Mouse (Mus musculus): ENCODE data around the gene Dlg2.

Gene Dlg2

DNA sequence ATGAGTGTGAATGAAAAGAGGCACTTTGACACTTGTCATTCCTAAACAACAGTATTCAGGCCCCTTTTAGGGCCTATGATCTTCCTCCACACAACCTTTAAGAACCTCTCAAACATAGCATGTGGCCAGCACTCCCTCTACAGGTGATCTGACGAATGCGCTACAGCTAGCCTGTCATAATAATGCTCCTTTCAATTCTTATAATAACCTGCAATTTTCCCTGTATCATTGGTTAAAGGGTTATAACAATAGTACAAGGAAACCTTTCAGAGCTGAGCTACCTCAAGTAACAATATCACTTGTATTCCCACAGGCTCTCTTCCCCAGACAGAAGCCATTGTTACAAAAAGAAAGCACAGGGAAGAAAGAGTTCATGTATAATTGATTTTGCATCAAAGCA lies 1105.7 kb downstream of the Dlg2 start:
- Histone ChIP-seq H3K36me3 (ENCODE audit: control insufficient read depth, insufficient read depth, low read length, poor library complexity, severe bottlenecking) (no peaks in the 10 kb centered on the region), H3K27me3 (ENCODE audit: control insufficient read depth, insufficient read depth, low read length, poor library complexity, severe bottlenecking) (no peaks in the 10 kb centered on the region)
- no peak for DNase-seq (ENCODE audit: low read depth, low spot score)

DNA sequence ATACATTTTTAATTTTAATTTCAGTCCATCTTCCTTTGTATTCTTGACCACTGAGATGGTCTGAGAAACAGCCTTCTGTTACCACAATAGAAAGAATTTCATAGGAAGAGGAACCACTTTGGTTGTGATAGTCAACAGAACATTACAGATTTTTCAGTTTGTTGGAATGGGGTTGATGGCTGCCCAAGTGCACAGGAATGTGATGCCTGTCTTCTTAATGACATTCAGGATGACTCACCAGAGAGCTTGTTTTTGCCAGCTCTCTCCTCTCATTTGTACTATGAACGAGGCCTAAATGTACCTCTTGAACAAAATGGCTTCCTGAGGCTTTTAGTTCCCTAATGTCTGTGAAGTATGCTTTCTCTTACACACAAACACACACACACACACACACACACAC lies 1107.1 kb downstream of the Dlg2 start:
- no peak for DNase-seq (ENCODE audit: low read depth, low spot score)
- Histone ChIP-seq H3K27me3 (ENCODE audit: control insufficient read depth, insufficient read depth, low read length, poor library complexity, severe bottlenecking) (no peaks in the 10 kb centered on the region), H3K36me3 (ENCODE audit: control insufficient read depth, insufficient read depth, low read length, poor library complexity, severe bottlenecking) (no peaks in the 10 kb centered on the region)

- H3K27me3 ChIP-seq (ENCODE audit: control insufficient read depth, insufficient read depth, low read length, poor library complexity, severe bottlenecking), result no peaks in the 10 kb centered on the region
- no peak for DNase-seq (ENCODE audit: low read depth, low spot score)
- H3K36me3 ChIP-seq (ENCODE audit: control insufficient read depth, insufficient read depth, low read length, poor library complexity, severe bottlenecking), result no peaks in the 10 kb centered on the region
These were observed 1115.0 kb downstream of the Dlg2 start for GRCm38 (mm10) chr7:91591261-91592170.

GRCm38 (mm10) chr7:91598549-91598948 lies 1122.1 kb downstream of the Dlg2 start:
- no peak for DNase-seq (ENCODE audit: low read depth, low spot score)
- H3K36me3 ChIP-seq (ENCODE audit: control insufficient read depth, insufficient read depth, low read length, poor library complexity, severe bottlenecking), result no peaks in the 10 kb centered on the region
- H3K27me3 ChIP-seq (ENCODE audit: control insufficient read depth, insufficient read depth, low read length, poor library complexity, severe bottlenecking), result no peaks in the 10 kb centered on the region

DNA sequence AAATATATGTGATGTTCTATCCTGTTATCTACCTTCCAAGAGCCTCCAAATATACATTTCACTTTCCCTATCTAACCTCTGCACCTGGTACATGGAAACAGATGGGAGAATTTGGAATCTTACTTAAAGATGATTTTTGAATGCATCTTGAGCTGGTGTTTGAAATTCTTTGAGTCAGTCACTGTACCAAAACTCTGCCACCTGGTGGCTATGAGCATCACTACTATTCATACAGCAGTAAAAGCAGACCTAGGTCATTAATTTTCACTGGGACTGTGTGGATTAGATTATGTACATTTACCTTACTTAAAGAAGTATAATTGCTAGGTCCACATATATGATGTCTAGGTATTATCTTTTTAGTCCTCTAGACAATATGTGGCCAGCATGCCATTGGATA lies 1124.8 kb downstream of the Dlg2 start:
- no peak for DNase-seq (ENCODE audit: low read depth, low spot score)
- no peaks in the 10 kb centered on the region for H3K27me3 ChIP-seq (ENCODE audit: control insufficient read depth, insufficient read depth, low read length, poor library complexity, severe bottlenecking)
- H3K36me3 ChIP-seq (ENCODE audit: control insufficient read depth, insufficient read depth, low read length, poor library complexity, severe bottlenecking), result no peaks in the 10 kb centered on the region

DNA sequence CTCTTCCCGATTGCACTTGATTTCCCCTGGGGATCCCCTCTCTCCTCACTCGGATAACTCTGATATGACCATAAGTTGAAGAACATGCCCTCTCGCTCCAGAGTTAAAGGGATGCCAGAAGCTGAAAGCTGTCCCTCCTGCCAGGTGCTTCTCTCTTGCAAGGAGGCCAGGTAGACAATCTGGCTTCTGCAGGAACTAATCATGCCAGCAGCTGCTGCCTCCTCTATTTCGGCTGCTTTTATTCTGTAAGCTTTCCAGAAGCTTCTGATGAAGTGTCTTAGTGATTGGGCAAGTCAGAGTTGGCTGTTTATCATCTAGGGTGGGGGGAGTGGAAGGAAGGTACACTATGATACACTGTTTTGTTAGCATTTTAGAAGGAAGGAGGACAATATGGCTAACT lies 1127.1 kb downstream of the Dlg2 start:
- no peaks in the 10 kb centered on the region for H3K27me3 ChIP-seq (ENCODE audit: control insufficient read depth, insufficient read depth, low read length, poor library complexity, severe bottlenecking)
- H3K36me3 ChIP-seq (ENCODE audit: control insufficient read depth, insufficient read depth, low read length, poor library complexity, severe bottlenecking), result no peaks in the 10 kb centered on the region
- no peak for DNase-seq (ENCODE audit: low read depth, low spot score)

- no peaks in the 10 kb centered on the region for H3K27me3 ChIP-seq (ENCODE audit: control insufficient read depth, insufficient read depth, low read length, poor library complexity, severe bottlenecking)
- no peak for DNase-seq (ENCODE audit: low read depth, low spot score)
- no peaks in the 10 kb centered on the region for H3K36me3 ChIP-seq (ENCODE audit: control insufficient read depth, insufficient read depth, low read length, poor library complexity, severe bottlenecking)
These were observed 1176.6 kb downstream of the Dlg2 start for GRCm38 (mm10) chr7:91653033-91653432.

GRCm38 (mm10) chr7:91659498-91659897 lies 1183.0 kb downstream of the Dlg2 start:
- no peak for DNase-seq (ENCODE audit: low read depth, low spot score)
- no peaks in the 10 kb centered on the region for H3K27me3 ChIP-seq (ENCODE audit: control insufficient read depth, insufficient read depth, low read length, poor library complexity, severe bottlenecking)
- H3K36me3 ChIP-seq (ENCODE audit: control insufficient read depth, insufficient read depth, low read length, poor library complexity, severe bottlenecking), result no peaks in the 10 kb centered on the region

- no peak for DNase-seq (ENCODE audit: low read depth, low spot score)
- no peaks in the 10 kb centered on the region for H3K27me3 ChIP-seq (ENCODE audit: control insufficient read depth, insufficient read depth, low read length, poor library complexity, severe bottlenecking)
- no peaks in the 10 kb centered on the region for H3K36me3 ChIP-seq (ENCODE audit: control insufficient read depth, insufficient read depth, low read length, poor library complexity, severe bottlenecking)
These were observed 1196.0 kb downstream of the Dlg2 start for GRCm38 (mm10) chr7:91672236-91673017.

- Histone ChIP-seq H3K36me3 (ENCODE audit: control insufficient read depth, insufficient read depth, low read length, poor library complexity, severe bottlenecking) (no peaks in the 10 kb centered on the region), H3K27me3 (ENCODE audit: control insufficient read depth, insufficient read depth, low read length, poor library complexity, severe bottlenecking) (no peaks in the 10 kb centered on the region)
- no peak for DNase-seq (ENCODE audit: low read depth, low spot score)
These were observed 1197.9 kb downstream of the Dlg2 start for GRCm38 (mm10) chr7:91674401-91674800.

DNA sequence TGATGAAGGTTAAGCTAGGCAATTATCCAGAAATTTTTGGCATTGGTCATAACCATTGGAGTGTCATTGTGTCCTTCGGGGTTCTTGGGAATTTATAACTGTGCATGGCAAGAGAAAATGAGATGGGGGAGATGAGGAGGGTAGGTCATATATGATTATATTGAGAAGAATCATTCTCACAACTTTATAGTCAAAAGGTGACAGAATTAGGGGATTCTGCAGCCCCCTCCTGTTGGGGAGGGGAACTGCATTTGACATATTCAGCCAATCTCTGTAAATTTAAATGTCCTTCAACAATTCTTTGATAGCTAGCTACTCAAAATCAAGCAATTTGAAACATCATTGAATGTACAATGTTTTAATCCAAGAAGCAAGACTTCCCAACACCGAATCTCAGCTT lies 1201.5 kb downstream of the Dlg2 start:
- no peaks in the 10 kb centered on the region for H3K27me3 ChIP-seq (ENCODE audit: control insufficient read depth, insufficient read depth, low read length, poor library complexity, severe bottlenecking)
- no peaks in the 10 kb centered on the region for H3K36me3 ChIP-seq (ENCODE audit: control insufficient read depth, insufficient read depth, low read length, poor library complexity, severe bottlenecking)
- DNase-seq (ENCODE audit: low read depth, low spot score), result no peak

DNA sequence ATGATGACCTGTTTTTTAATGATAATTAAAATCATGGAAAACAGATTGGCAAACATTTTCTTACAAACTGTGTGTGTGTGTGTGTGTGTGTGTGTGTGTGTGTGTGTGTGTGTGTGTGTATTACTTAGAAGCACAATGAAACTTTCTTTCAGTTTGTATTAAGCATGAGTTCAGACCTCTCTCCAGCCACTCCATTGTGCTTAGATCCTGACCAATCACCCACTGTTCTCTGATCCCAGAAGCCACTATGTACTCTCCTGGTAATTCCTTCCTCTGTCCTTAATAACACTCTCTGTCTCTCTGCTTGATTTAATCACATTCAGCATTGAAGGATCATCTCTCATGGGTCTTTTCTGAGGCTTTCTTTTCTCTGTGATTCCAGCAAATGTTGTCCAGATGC lies 1211.5 kb downstream of the Dlg2 start:
- DNase-seq (ENCODE audit: low read depth, low spot score), result no peak
- no peaks in the 10 kb centered on the region for H3K27me3 ChIP-seq (ENCODE audit: control insufficient read depth, insufficient read depth, low read length, poor library complexity, severe bottlenecking)
- no peaks in the 10 kb centered on the region for H3K36me3 ChIP-seq (ENCODE audit: control insufficient read depth, insufficient read depth, low read length, poor library complexity, severe bottlenecking)

GRCm38 (mm10) chr7:91689829-91690228 lies 1213.4 kb downstream of the Dlg2 start:
- DNase-seq (ENCODE audit: low read depth, low spot score), result no peak
- Histone ChIP-seq H3K36me3 (ENCODE audit: control insufficient read depth, insufficient read depth, low read length, poor library complexity, severe bottlenecking) (no peaks in the 10 kb centered on the region), H3K27me3 (ENCODE audit: control insufficient read depth, insufficient read depth, low read length, poor library complexity, severe bottlenecking) (no peaks in the 10 kb centered on the region)

- no peaks in the 10 kb centered on the region for H3K27me3 ChIP-seq (ENCODE audit: control insufficient read depth, insufficient read depth, low read length, poor library complexity, severe bottlenecking)
- no peak for DNase-seq (ENCODE audit: low read depth, low spot score)
- H3K36me3 ChIP-seq (ENCODE audit: control insufficient read depth, insufficient read depth, low read length, poor library complexity, severe bottlenecking), result no peaks in the 10 kb centered on the region
These were observed 1233.4 kb downstream of the Dlg2 start for GRCm38 (mm10) chr7:91709853-91710252.

DNA sequence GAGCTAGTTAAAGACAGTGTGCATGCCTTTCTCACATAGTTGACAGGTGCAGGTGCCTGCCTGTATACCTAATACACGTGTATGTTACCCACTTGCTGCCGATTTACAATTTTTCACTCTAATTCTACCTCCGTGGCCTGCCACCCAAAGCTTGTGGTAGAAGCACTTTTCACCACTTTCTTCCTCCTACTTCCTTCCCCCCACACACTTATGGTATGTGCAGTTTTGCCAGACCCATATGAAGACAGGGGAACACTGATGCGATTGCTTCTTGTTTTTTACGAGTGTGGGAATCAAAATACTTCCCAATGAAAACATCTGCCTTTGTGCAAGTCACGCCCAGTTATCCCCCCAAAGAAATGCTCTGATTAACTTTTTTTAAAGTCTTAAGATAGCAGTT lies 1234.7 kb downstream of the Dlg2 start:
- Histone ChIP-seq H3K27me3 (ENCODE audit: control insufficient read depth, insufficient read depth, low read length, poor library complexity, severe bottlenecking) (no peaks in the 10 kb centered on the region), H3K36me3 (ENCODE audit: control insufficient read depth, insufficient read depth, low read length, poor library complexity, severe bottlenecking) (no peaks in the 10 kb centered on the region)
- no peak for DNase-seq (ENCODE audit: low read depth, low spot score)
